9 mouse cellular contexts compared by ENCODE assay signal in the genomic region with DNA sequence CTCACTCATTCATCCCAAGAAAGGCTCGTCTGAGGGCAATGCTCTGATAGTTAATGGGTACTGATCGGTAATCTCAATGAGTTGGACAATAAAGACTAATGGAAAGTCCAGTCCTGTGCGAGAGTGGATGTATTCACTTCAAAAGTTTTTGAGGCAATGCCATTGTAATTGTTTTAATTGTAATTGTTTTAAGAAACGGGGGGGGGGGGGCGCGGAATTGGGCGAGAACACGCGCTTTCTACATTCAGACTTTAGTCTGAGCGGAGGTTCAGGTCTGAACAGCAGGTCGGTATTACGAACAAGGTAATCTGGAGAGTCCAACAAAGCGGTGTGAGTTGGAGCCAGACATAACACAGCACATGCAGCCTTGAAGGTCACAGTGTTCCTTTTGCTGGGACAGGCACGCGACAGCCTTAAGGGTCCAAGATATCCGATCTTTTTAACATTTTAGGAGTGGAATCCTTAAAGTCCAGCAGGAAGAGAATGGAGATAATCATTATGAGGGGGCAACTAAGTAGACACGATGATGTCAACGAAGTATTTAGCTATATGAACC. TPM values are rescaled to one million over a fixed set of nuclear protein-coding genes. Genes with fewer than 3 reads are reported as not detected.
DNase-seq lines count a peak whose midpoint lies in the region; ATAC-seq lines count a peak whose summit lies in the region.
"Had no signal": no experiment of that assay in that cellular context is flagged by ENCODE, and none has a peak within 500 bp of the region (broad histone marks: within the 10 kb centered on the region; RNA-seq: fewer than 3 reads in every experiment).

No protein-coding gene starts in this region.

- ATAC-seq in heart, embryonic 13.5 days (ENCODE audit: extremely low read depth, insufficient number of reproducible peaks, low FRiP score, low TSS enrichment) = no peak
- no peak for ATAC-seq in neural tube, embryonic 12.5 days (ENCODE audit: low FRiP score, low read depth)
- no peak for ATAC-seq in granulocyte monocyte progenitor cell, adult 5-6 weeks (replicated peaks; ENCODE audit: poor library complexity, severe bottlenecking)

- H3K27me3 ChIP-seq in heart, embryonic 13.5 days (replicated peaks) = no peaks in the 10 kb centered on the region
- no peaks in the 10 kb centered on the region for H3K27me3 ChIP-seq in neural tube, embryonic 12.5 days (replicated peaks)

- peak overlapping the region; percentile 91 for H3K4me2 ChIP-seq in heart, embryonic 13.5 days
- H3K4me2 ChIP-seq in neural tube, embryonic 12.5 days (replicated peaks) = peak overlapping the region; percentile 72

- peak overlapping the region; percentile 89 for H3K4me3 ChIP-seq in heart, embryonic 13.5 days
- H3K4me3 ChIP-seq in neural tube, embryonic 12.5 days = peak overlapping the region; percentile 86

- 2% methylated on average over 18 of the region's 18 CpGs for WGBS in heart, embryonic 13.5 days
- WGBS in neural tube, embryonic 12.5 days = 5% methylated on average over 18 of the region's 18 CpGs

- peaks cover 19% of the 10 kb centered on the region for H3K4me1 ChIP-seq in heart, embryonic 13.5 days
- peaks cover 21% of the 10 kb centered on the region for H3K4me1 ChIP-seq in neural tube, embryonic 12.5 days

- no peaks in the 10 kb centered on the region for H3K9me3 ChIP-seq in heart, embryonic 13.5 days
- no peaks in the 10 kb centered on the region for H3K9me3 ChIP-seq in neural tube, embryonic 12.5 days

- H3K9ac ChIP-seq in heart, embryonic 13.5 days = peak overlapping the region; percentile 97
- H3K9ac ChIP-seq in neural tube, embryonic 12.5 days = peak overlapping the region; percentile 95

- DNase-seq in adrenal gland, postnatal 14 days = peak; percentile 26
- no peak for DNase-seq in adrenal gland, postnatal 4 days (ENCODE audit: low spot score in 2 of 2)
- peak; percentile 32 for DNase-seq in R1 (ENCODE audit: low read depth, low spot score)
- DNase-seq in kidney, postnatal 36 days = peak; percentile 19 to 21
- no peak for DNase-seq in gastrocnemius, postnatal 25 days

- H3K36me3 ChIP-seq in heart, embryonic 13.5 days = peaks cover 24% of the 10 kb centered on the region
- peaks cover 15% of the 10 kb centered on the region for H3K36me3 ChIP-seq in neural tube, embryonic 12.5 days

- H3K27ac ChIP-seq in heart, embryonic 13.5 days (replicated peaks) = peak overlapping the region; percentile 98
- peak overlapping the region; percentile 91; the same call in 1 of the 2 replicates for H3K27ac ChIP-seq in neural tube, embryonic 12.5 days

RNA-seq across cellular contexts. Expression of gene Zfp131, which starts 1.0 kb away (rescaled TPM):
- 39.4 and 39.8 TPM in 2 replicates for total RNA-seq in adrenal gland, postnatal 14 days (2021)
- total RNA-seq in adrenal gland, postnatal 4 days (2021) = 10 to 100 TPM; 39.1 to 41.9 TPM
- 20.7 and 20.8 TPM in 2 replicates for polyA plus RNA-seq in heart, embryonic 13.5 days (2015; fragmentation: Nextera tagmentation; extraction: Ambion mirVana)
- 42.7 and 46.2 TPM in 2 replicates for polyA plus RNA-seq in neural tube, embryonic 12.5 days (2016; fragmentation: Nextera tagmentation; extraction: Ambion mirVana)
- total RNA-seq in gastrocnemius, postnatal 25 days (2021) = 10 to 100 TPM; 17.4 to 18.4 TPM
- total RNA-seq in granulocyte monocyte progenitor cell, adult 5-6 weeks (2014; fragmentation: Nextera tagmentation) = 49.3 and 60.3 TPM in 2 replicates
- 64.4 and 64.8 TPM in 2 replicates for total RNA-seq in granulocyte monocyte progenitor cell, adult 5-6 weeks (2017)

RNA-seq across cellular contexts. Expression of gene Nim1k, which starts 36.0 kb away (rescaled TPM):
- total RNA-seq in adrenal gland, postnatal 14 days (2021) = 2.9 and 3.0 TPM in 2 replicates
- 1 to 10 TPM; 3.9 to 4.4 TPM for total RNA-seq in adrenal gland, postnatal 4 days (2021)
- 0.50 and 0.53 TPM in 2 replicates for polyA plus RNA-seq in heart, embryonic 13.5 days (2015; fragmentation: Nextera tagmentation; extraction: Ambion mirVana)
- polyA plus RNA-seq in neural tube, embryonic 12.5 days (2016; fragmentation: Nextera tagmentation; extraction: Ambion mirVana) = 1.9 and 2.2 TPM in 2 replicates
- total RNA-seq in gastrocnemius, postnatal 25 days (2021) = 1 to 10 TPM; 1.1 to 1.3 TPM
- 0.30 and 0.83 TPM in 2 replicates for total RNA-seq in granulocyte monocyte progenitor cell, adult 5-6 weeks (2014; fragmentation: Nextera tagmentation)
- 0.26 and 0.88 TPM in 2 replicates for total RNA-seq in granulocyte monocyte progenitor cell, adult 5-6 weeks (2017)

RNA-seq across cellular contexts. Expression of gene AF067063, which starts 38.4 kb away (rescaled TPM):
- total RNA-seq in adrenal gland, postnatal 14 days (2021) = not detected in 2 replicates
- not detected for total RNA-seq in adrenal gland, postnatal 4 days (2021)
- not detected in 2 replicates for polyA plus RNA-seq in heart, embryonic 13.5 days (2015; fragmentation: Nextera tagmentation; extraction: Ambion mirVana)
- polyA plus RNA-seq in neural tube, embryonic 12.5 days (2016; fragmentation: Nextera tagmentation; extraction: Ambion mirVana) = not detected in 2 replicates
- total RNA-seq in gastrocnemius, postnatal 25 days (2021) = not detected
- total RNA-seq in granulocyte monocyte progenitor cell, adult 5-6 weeks (2014; fragmentation: Nextera tagmentation) = not detected in 2 replicates
- not detected in 2 replicates for total RNA-seq in granulocyte monocyte progenitor cell, adult 5-6 weeks (2017)
- total RNA-seq: hematopoietic stem cell, adult 5-6 weeks had no signal

RNA-seq across cellular contexts. Expression of gene D13Ertd608e, which starts 44.1 kb away (rescaled TPM):
- not detected in 2 replicates for total RNA-seq in adrenal gland, postnatal 14 days (2021)
- not detected for total RNA-seq in adrenal gland, postnatal 4 days (2021)
- not detected in 2 replicates for polyA plus RNA-seq in heart, embryonic 13.5 days (2015; fragmentation: Nextera tagmentation; extraction: Ambion mirVana)
- polyA plus RNA-seq in neural tube, embryonic 12.5 days (2016; fragmentation: Nextera tagmentation; extraction: Ambion mirVana) = not detected in 2 replicates
- not detected for total RNA-seq in gastrocnemius, postnatal 25 days (2021)
- total RNA-seq in granulocyte monocyte progenitor cell, adult 5-6 weeks (2014; fragmentation: Nextera tagmentation) = not detected in 2 replicates
- not detected in 2 replicates for total RNA-seq in granulocyte monocyte progenitor cell, adult 5-6 weeks (2017)
- total RNA-seq: hematopoietic stem cell, adult 5-6 weeks had no signal

Comparison
In these comparisons a context has a peak if more than half of its experiments do, and no peak if none do; other contexts are left out.
1. DNase-seq: peak in adrenal gland, postnatal 14 days (single experiment), R1 (single experiment) and kidney, postnatal 36 days (2 of 2); none in adrenal gland, postnatal 4 days (0 of 2) and gastrocnemius, postnatal 25 days (single experiment).